Mouse (Mus musculus): Measurements from ENCODE around the gene Olfr881. TPM values are rescaled to one million over a fixed set of nuclear protein-coding genes. Genes with fewer than 3 reads are reported as not detected.

Olfr881 gene
- polyA plus RNA-seq (2015; fragmentation: Nextera tagmentation; extraction: Ambion mirVana) = not detected in 2 replicates

DNA sequence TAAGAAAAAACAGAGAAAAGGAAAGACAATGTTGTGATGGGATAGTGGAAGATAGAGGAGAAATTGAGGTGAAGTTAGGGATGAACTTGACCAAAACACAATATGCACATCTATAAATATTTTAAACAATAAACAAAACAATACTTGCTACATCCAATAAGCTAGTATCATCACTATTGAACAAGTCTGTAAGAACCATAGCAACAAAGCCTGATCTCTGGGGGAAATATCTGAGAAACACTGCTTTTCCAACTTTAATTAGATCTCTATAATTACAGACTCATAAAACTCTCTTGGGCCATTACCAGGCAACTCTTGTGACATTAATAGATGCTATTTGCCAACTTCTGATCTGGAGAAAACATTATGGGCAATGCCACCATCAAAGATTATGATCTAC lies at the start of gene Olfr881:
Gene Olfr881 (plus strand): TSS at position 301 of the 400 bp plus-strand sequence.
- H3K9me3 ChIP-seq (replicated peaks) = no peaks in the 10 kb centered on the region
- no peak within 1 kb of the TSS for H3K9ac ChIP-seq
- no peak for ATAC-seq (ENCODE audit: insufficient read depth)
- no peaks in the 10 kb centered on the region for H3K36me3 ChIP-seq (replicated peaks)
- no peaks in the 10 kb centered on the region for H3K4me1 ChIP-seq (replicated peaks)
- H3K27me3 ChIP-seq = no peaks in the 10 kb centered on the region
- H3K4me3 ChIP-seq (replicated peaks) = no peak within 1 kb of the TSS
- no peak within 1 kb of the TSS for H3K4me2 ChIP-seq
- H3K27ac ChIP-seq (replicated peaks) = no peak within 1 kb of the TSS

DNA sequence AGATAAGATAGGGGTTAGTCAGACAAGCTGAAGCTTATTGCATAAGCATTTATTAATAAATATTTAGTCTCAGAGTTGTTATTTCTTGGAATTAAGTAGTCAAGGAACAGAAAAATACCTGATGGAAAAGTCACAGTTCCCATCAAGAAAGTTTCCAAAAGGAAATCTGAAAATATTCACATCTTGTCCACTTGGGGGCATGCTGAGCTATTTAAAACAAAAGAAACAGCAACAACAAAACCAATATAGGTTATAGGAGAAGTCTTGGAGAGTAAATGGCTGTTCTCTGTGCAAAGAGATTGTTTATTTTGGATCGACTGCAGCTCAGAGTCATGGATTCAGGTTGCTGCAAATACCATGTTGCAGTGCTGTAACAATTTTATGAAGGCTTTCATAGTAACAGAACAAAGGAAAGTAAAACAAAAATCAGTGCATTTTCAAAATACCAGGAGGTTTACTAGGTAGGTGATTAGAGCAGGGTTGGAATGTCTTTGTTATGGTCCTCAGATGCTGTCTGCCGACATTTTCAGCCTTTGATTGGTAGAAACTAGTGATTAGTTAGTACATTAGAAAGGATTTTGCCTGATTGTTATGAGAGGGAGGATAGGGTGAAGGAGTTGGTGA lies 7.1 kb downstream of the Olfr881 start:
- Histone ChIP-seq H3K27me3 (no peaks in the 10 kb centered on the region), H3K4me1 (replicated peaks) (no peaks in the 10 kb centered on the region), H3K4me2 (no peak overlapping the region), H3K27ac (replicated peaks) (no peak overlapping the region), H3K9ac (no peak overlapping the region), H3K9me3 (replicated peaks) (no peaks in the 10 kb centered on the region), H3K4me3 (replicated peaks) (no peak overlapping the region), H3K36me3 (replicated peaks) (no peaks in the 10 kb centered on the region)
- WGBS (ENCODE audit: insufficient replicate concordance) = 19% methylated on average over 2 of the region's 2 CpGs
- no peak for ATAC-seq (ENCODE audit: insufficient read depth)

DNA sequence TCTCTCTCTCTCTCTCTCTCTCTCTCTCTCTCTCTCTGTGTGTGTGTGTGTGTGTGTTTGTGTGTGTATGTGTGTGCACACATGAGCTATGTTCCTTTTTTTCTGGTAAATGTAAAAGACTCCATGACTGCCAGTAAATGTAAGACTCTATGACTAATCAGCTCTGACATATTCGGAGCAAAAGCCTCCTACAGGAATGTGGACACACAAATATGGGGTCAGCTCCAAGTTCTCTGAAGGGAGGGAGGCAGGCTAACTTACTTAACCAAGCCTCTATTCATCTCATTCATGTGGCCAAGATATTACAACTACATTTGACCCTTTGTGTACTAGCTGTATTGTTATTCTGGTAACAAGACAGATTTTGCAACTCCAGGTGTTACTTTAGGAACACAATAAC lies 8.4 kb downstream of the Olfr881 start:
- no peak for ATAC-seq (ENCODE audit: insufficient read depth)
- Histone ChIP-seq H3K4me1 (replicated peaks) (no peaks in the 10 kb centered on the region), H3K4me3 (replicated peaks) (no peak overlapping the region), H3K4me2 (no peak overlapping the region), H3K9ac (no peak overlapping the region), H3K9me3 (replicated peaks) (no peaks in the 10 kb centered on the region), H3K27ac (replicated peaks) (no peak overlapping the region), H3K27me3 (no peaks in the 10 kb centered on the region), H3K36me3 (replicated peaks) (no peaks in the 10 kb centered on the region)
- 21% methylated on average over 1 of the region's 1 CpGs for WGBS (ENCODE audit: insufficient replicate concordance)

GRCm38 (mm10) chr9:38025508-38025907 lies 33.9 kb downstream of the Olfr881 start, which contains the start of gene Olfr883:
Gene Olfr883, plus strand, starts transcription at chr9:38025808.
- Histone ChIP-seq H3K4me3 (replicated peaks) (no peak within 1 kb of the TSS), H3K36me3 (replicated peaks) (no peaks in the 10 kb centered on the region), H3K4me2 (no peak within 1 kb of the TSS), H3K27ac (replicated peaks) (no peak within 1 kb of the TSS), H3K4me1 (replicated peaks) (no peaks in the 10 kb centered on the region), H3K27me3 (no peaks in the 10 kb centered on the region), H3K9me3 (replicated peaks) (no peaks in the 10 kb centered on the region), H3K9ac (no peak within 1 kb of the TSS)
- ATAC-seq (ENCODE audit: insufficient read depth) = no peak
- 48% methylated on average over 1 of the region's 1 CpGs for WGBS (ENCODE audit: insufficient replicate concordance)

Other genes with a start within 250 kb of the Olfr881 start
- not detected in 2 replicates for gene Olfr874, start 246.7 kb upstream of the Olfr881 start, polyA plus RNA-seq (2015; fragmentation: Nextera tagmentation; extraction: Ambion mirVana)
- gene Olfr875, start 220.0 kb upstream of the Olfr881 start, polyA plus RNA-seq (2015; fragmentation: Nextera tagmentation; extraction: Ambion mirVana) = not detected in 2 replicates
- not detected in 2 replicates for gene Olfr876, start 188.8 kb upstream of the Olfr881 start, polyA plus RNA-seq (2015; fragmentation: Nextera tagmentation; extraction: Ambion mirVana)
- gene Olfr877, start 137.6 kb upstream of the Olfr881 start, polyA plus RNA-seq (2015; fragmentation: Nextera tagmentation; extraction: Ambion mirVana) = not detected in 2 replicates
- not detected in 2 replicates for gene Olfr145, start 95.1 kb upstream of the Olfr881 start, polyA plus RNA-seq (2015; fragmentation: Nextera tagmentation; extraction: Ambion mirVana)
- not detected in 2 replicates for gene Olfr878, start 74.0 kb upstream of the Olfr881 start, polyA plus RNA-seq (2015; fragmentation: Nextera tagmentation; extraction: Ambion mirVana)
- not detected in 2 replicates for gene Olfr883, start 34.0 kb downstream of the Olfr881 start, polyA plus RNA-seq (2015; fragmentation: Nextera tagmentation; extraction: Ambion mirVana)
- gene Olfr884, start 54.7 kb downstream of the Olfr881 start, polyA plus RNA-seq (2015; fragmentation: Nextera tagmentation; extraction: Ambion mirVana) = not detected in 2 replicates
- gene Olfr885, start 69.5 kb downstream of the Olfr881 start, polyA plus RNA-seq (2015; fragmentation: Nextera tagmentation; extraction: Ambion mirVana) = not detected in 2 replicates
- gene Olfr887, start 92.2 kb downstream of the Olfr881 start, polyA plus RNA-seq (2015; fragmentation: Nextera tagmentation; extraction: Ambion mirVana) = not detected in 2 replicates
- gene Olfr888, start 116.3 kb downstream of the Olfr881 start, polyA plus RNA-seq (2015; fragmentation: Nextera tagmentation; extraction: Ambion mirVana) = not detected in 2 replicates
- 0.09 and 0.13 TPM in 2 replicates for gene Olfr889, start 123.4 kb downstream of the Olfr881 start, polyA plus RNA-seq (2015; fragmentation: Nextera tagmentation; extraction: Ambion mirVana)
- gene Olfr890, start 150.7 kb downstream of the Olfr881 start, polyA plus RNA-seq (2015; fragmentation: Nextera tagmentation; extraction: Ambion mirVana) = not detected in 2 replicates
- not detected in 2 replicates for gene Olfr891, start 189.0 kb downstream of the Olfr881 start, polyA plus RNA-seq (2015; fragmentation: Nextera tagmentation; extraction: Ambion mirVana)
- gene Olfr893, start 216.5 kb downstream of the Olfr881 start, polyA plus RNA-seq (2015; fragmentation: Nextera tagmentation; extraction: Ambion mirVana) = not detected in 2 replicates
- not detected in 2 replicates for gene Olfr894, start 226.2 kb downstream of the Olfr881 start, polyA plus RNA-seq (2015; fragmentation: Nextera tagmentation; extraction: Ambion mirVana)